8 mouse cellular contexts compared by ENCODE assay signal in genomic region chr19:6389803-6390202, GRCm38 (mm10). TPM values are rescaled to one million over a fixed set of nuclear protein-coding genes. Genes with fewer than 3 reads are reported as not detected.
DNase-seq lines count a peak whose midpoint lies in the region; ATAC-seq and TF ChIP-seq lines count a peak whose summit lies in the region.

No protein-coding gene starts in this region.

- no peaks in the 10 kb centered on the region for H3K9me3 ChIP-seq in E14TG2a.4 (ENCODE audit: low read length)
- no peaks in the 10 kb centered on the region for H3K9me3 ChIP-seq in hindbrain, embryonic 14.5 days (ENCODE audit: control insufficient read depth, low read length)
- H3K9me3 ChIP-seq in stomach, embryonic 16.5 days (replicated peaks; ENCODE audit: control insufficient read depth, low read length) = no peaks in the 10 kb centered on the region

- 6% methylated on average over 16 of the region's 16 CpGs for WGBS in hindbrain, embryonic 14.5 days
- WGBS in stomach, embryonic 16.5 days = 8% methylated on average over 16 of the region's 16 CpGs

- H3K27ac ChIP-seq in hindbrain, embryonic 14.5 days = no peak overlapping the region
- no peak overlapping the region for H3K27ac ChIP-seq in stomach, embryonic 16.5 days (ENCODE audit: low read length)

- no peaks in the 10 kb centered on the region for H3K36me3 ChIP-seq in E14TG2a.4 (ENCODE audit: insufficient read depth, low read length)
- no peaks in the 10 kb centered on the region for H3K36me3 ChIP-seq in hindbrain, embryonic 14.5 days (replicated peaks; ENCODE audit: control insufficient read depth, insufficient read depth)
- no peaks in the 10 kb centered on the region for H3K36me3 ChIP-seq in stomach, embryonic 16.5 days (ENCODE audit: control insufficient read depth, insufficient read depth, low read length)

- H3K4me3 ChIP-seq in E14TG2a.4 (replicated peaks; ENCODE audit: low read length) = peak overlapping the region; percentile 79
- H3K4me3 ChIP-seq in hindbrain, embryonic 14.5 days (replicated peaks; ENCODE audit: low read length) = peak overlapping the region; percentile 28
- peak overlapping the region; percentile 39 for H3K4me3 ChIP-seq in stomach, embryonic 16.5 days (replicated peaks; ENCODE audit: low read length)

- peak; percentile 58; the same call in 1 of the 2 replicates for ATAC-seq in hindbrain, embryonic 14.5 days (ENCODE audit: low FRiP score)
- no peak for ATAC-seq in stomach, embryonic 16.5 days (ENCODE audit: insufficient read depth, low FRiP score)

- TF ChIP-seq CTCF in E14TG2a.4 (conservative IDR thresholded peaks at IDR 0.05; ENCODE audit: low read length) = no peak

- peak overlapping the region; percentile 43 for H3K9ac ChIP-seq in hindbrain, embryonic 14.5 days
- peak overlapping the region; percentile 6; the same call in 1 of the 2 replicates for H3K9ac ChIP-seq in stomach, embryonic 16.5 days (ENCODE audit: low read length)

- intact Hi-C loops in left cerebral cortex, postnatal 4 days (cut with DNase I) = no loop called here

- peak; percentile 88 for DNase-seq in ZHBTc4 (ENCODE audit: low read depth, low spot score)
- DNase-seq in hindbrain, embryonic 14.5 days (ENCODE audit: low spot score) = no peak
- DNase-seq in lung, postnatal 36 days = peak; percentile 55
- DNase-seq in left cerebral cortex, postnatal 4 days = no peak
- no peak for DNase-seq in kidney, adult 8-10 months
- no peak for DNase-seq in adrenal gland, postnatal 10 days

- peak overlapping the region; percentile 52 for H3K4me2 ChIP-seq in hindbrain, embryonic 14.5 days (replicated peaks)
- peak overlapping the region; percentile 53 for H3K4me2 ChIP-seq in stomach, embryonic 16.5 days (ENCODE audit: low read depth, low read length)

- H3K4me1 ChIP-seq in E14TG2a.4 (replicated peaks; ENCODE audit: low read depth, low read length) = peaks cover 69% of the 10 kb centered on the region
- 0 out of 2 replicates have a peak, but pooled peaks cover 8% of the 10 kb centered on the region for H3K4me1 ChIP-seq in hindbrain, embryonic 14.5 days (replicated peaks; ENCODE audit: control insufficient read depth, insufficient read depth, low read length)
- peaks cover 9% of the 10 kb centered on the region; the same call in 1 of the 2 replicates for H3K4me1 ChIP-seq in stomach, embryonic 16.5 days (ENCODE audit: control insufficient read depth, insufficient read depth, low read length)

- H3K27me3 ChIP-seq in E14TG2a.4 (ENCODE audit: insufficient read depth, low read length) = peaks cover 16% of the 10 kb centered on the region; the same call in 1 of the 2 replicates
- no peaks in the 10 kb centered on the region for H3K27me3 ChIP-seq in hindbrain, embryonic 14.5 days (ENCODE audit: control insufficient read depth, insufficient read depth, low read length)
- H3K27me3 ChIP-seq in stomach, embryonic 16.5 days (ENCODE audit: control insufficient read depth, insufficient read depth, low read length) = no peaks in the 10 kb centered on the region

RNA-seq across cellular contexts. Expression of gene Pygm, which starts 5.6 kb away (rescaled TPM):
- 6.2 and 6.8 TPM in 2 replicates for polyA plus RNA-seq in hindbrain, embryonic 14.5 days (2014; fragmentation: Nextera tagmentation; extraction: Ambion mirVana)
- polyA plus RNA-seq in stomach, embryonic 16.5 days (2015; fragmentation: Nextera tagmentation; extraction: Ambion mirVana) = 17.7 and 55.0 TPM in 2 replicates
- 1 to 10 TPM; 6.2 to 8.2 TPM for total RNA-seq in left cerebral cortex, postnatal 4 days (2021)
- 100 to 1,000 TPM in 1 of 2 experiments, 10 to 100 TPM in 1; 92.0 to 223 TPM for total RNA-seq in adrenal gland, postnatal 10 days (2021)

RNA-seq across cellular contexts. Expression of gene Rasgrp2, which starts 9.3 kb away (rescaled TPM):
- polyA plus RNA-seq in hindbrain, embryonic 14.5 days (2014; fragmentation: Nextera tagmentation; extraction: Ambion mirVana) = 89.2 and 111 TPM in 2 replicates
- polyA plus RNA-seq in stomach, embryonic 16.5 days (2015; fragmentation: Nextera tagmentation; extraction: Ambion mirVana) = 72.6 and 74.2 TPM in 2 replicates
- 100 to 1,000 TPM; 225 to 228 TPM for total RNA-seq in left cerebral cortex, postnatal 4 days (2021)
- 10 to 100 TPM; 53.2 to 54.9 TPM for total RNA-seq in adrenal gland, postnatal 10 days (2021)

RNA-seq across cellular contexts. Expression of gene Sf1, which starts 26.3 kb away (rescaled TPM):
- 103 and 112 TPM in 2 replicates for polyA plus RNA-seq in hindbrain, embryonic 14.5 days (2014; fragmentation: Nextera tagmentation; extraction: Ambion mirVana)
- 94.5 and 95.1 TPM in 2 replicates for polyA plus RNA-seq in stomach, embryonic 16.5 days (2015; fragmentation: Nextera tagmentation; extraction: Ambion mirVana)
- total RNA-seq in left cerebral cortex, postnatal 4 days (2021) = 100 to 1,000 TPM; 231 to 244 TPM
- 100 to 1,000 TPM; 166 to 186 TPM for total RNA-seq in adrenal gland, postnatal 10 days (2021)

RNA-seq across cellular contexts. Expression of gene Nrxn2, which starts 28.7 kb away (rescaled TPM):
- 60.6 and 66.4 TPM in 2 replicates for polyA plus RNA-seq in hindbrain, embryonic 14.5 days (2014; fragmentation: Nextera tagmentation; extraction: Ambion mirVana)
- polyA plus RNA-seq in stomach, embryonic 16.5 days (2015; fragmentation: Nextera tagmentation; extraction: Ambion mirVana) = 0.91 and 0.98 TPM in 2 replicates
- 100 to 1,000 TPM; 695 to 758 TPM for total RNA-seq in left cerebral cortex, postnatal 4 days (2021)
- total RNA-seq in adrenal gland, postnatal 10 days (2021) = 10 to 100 TPM in 1 of 2 experiments, 1 to 10 TPM in 1; 7.5 to 14.5 TPM

RNA-seq across cellular contexts. Expression of gene Map4k2, which starts 48.9 kb away (rescaled TPM):
- polyA plus RNA-seq in hindbrain, embryonic 14.5 days (2014; fragmentation: Nextera tagmentation; extraction: Ambion mirVana) = 12.4 and 15.4 TPM in 2 replicates
- 11.4 and 11.8 TPM in 2 replicates for polyA plus RNA-seq in stomach, embryonic 16.5 days (2015; fragmentation: Nextera tagmentation; extraction: Ambion mirVana)
- 100 to 1,000 TPM in 1 of 2 experiments, 10 to 100 TPM in 1; 91.7 to 102 TPM for total RNA-seq in left cerebral cortex, postnatal 4 days (2021)
- total RNA-seq in adrenal gland, postnatal 10 days (2021) = 10 to 100 TPM; 35.9 to 54.6 TPM

Comparison
In these comparisons a context has a peak if more than half of its experiments do, and no peak if none do; other contexts are left out.
1. H3K4me3 ChIP-seq: peak in every context shown above with its lines; median percentile 79 in E14TG2a.4; 39 in stomach, embryonic 16.5 days; 28 in hindbrain, embryonic 14.5 days.
2. DNase-seq: peak in ZHBTc4 (single experiment) and lung, postnatal 36 days (single experiment); none in hindbrain, embryonic 14.5 days (single experiment), left cerebral cortex, postnatal 4 days (single experiment), kidney, adult 8-10 months (0 of 2) and adrenal gland, postnatal 10 days (single experiment).
3. RNA of gene Pygm, which starts 5.6 kb away (total RNA-seq): 92.0 to 223 TPM in adrenal gland, postnatal 10 days; 6.2 to 8.2 TPM in left cerebral cortex, postnatal 4 days; every median in the first group is over 10 times any median in the second.
4. RNA of gene Rasgrp2, which starts 9.3 kb away (total RNA-seq): 225 to 228 TPM in left cerebral cortex, postnatal 4 days; 53.2 to 54.9 TPM in adrenal gland, postnatal 10 days; every median in the first group is over 4 times any median in the second.